Mouse (Mus musculus) C2C12 (cell line): ENCODE data around the gene Npas4. TPM values are rescaled to one million over a fixed set of nuclear protein-coding genes. Genes with fewer than 3 reads are reported as not detected.

Experiments
- H3K27me3 ChIP-seq: one replicate; pipeline ENCODE4 v1.6.1; 2011; ENCODE audit not compliant: control insufficient read depth, insufficient read depth, insufficient read length
- H3K36me3 ChIP-seq: one replicate; pipeline ENCODE4 v1.6.1; 2011; ENCODE audit not compliant: control insufficient read depth, insufficient read depth
- H3K4me3 ChIP-seq: one replicate; pipeline ENCODE4 v1.5.1; 2011; ENCODE audit warnings: mild to moderate bottlenecking, control low read depth; ENCODE audit not compliant: poor library complexity, insufficient read depth, severe bottlenecking
- H3K79me2 ChIP-seq: one replicate; pipeline ENCODE4 v1.6.1; 2011; ENCODE audit not compliant: control insufficient read depth, insufficient read depth
- H3K79me3 ChIP-seq: one replicate; pipeline ENCODE4 v1.6.1; 2011; ENCODE audit warnings: low read depth, control low read depth
- H3ac ChIP-seq: one replicate; pipeline ENCODE3; 2011; ENCODE audit warnings: low read depth; ENCODE audit not compliant: control insufficient read depth, insufficient read length
- CEBPB ChIP-seq: IDR thresholded peaks from one replicate; pipeline ENCODE4 v1.6.1; 2011; ENCODE audit warnings: low read depth, mild to moderate bottlenecking, control low read depth, moderate library complexity
- CTCF ChIP-seq: IDR thresholded peaks from one replicate; pipeline ENCODE4 v1.5.1; 2011; ENCODE audit not compliant: control insufficient read depth, insufficient read depth, insufficient read length
- FOSL1 ChIP-seq: IDR thresholded peaks from one replicate; pipeline ENCODE4 v1.8.0; 2011; ENCODE audit warnings: mild to moderate bottlenecking, low read length; ENCODE audit not compliant: poor library complexity, insufficient read depth, severe bottlenecking
- MAX ChIP-seq: IDR thresholded peaks from one replicate; pipeline ENCODE4 v1.6.1; 2011; ENCODE audit warnings: mild to moderate bottlenecking, control low read depth
- MYOD1 ChIP-seq: IDR thresholded peaks from one replicate; pipeline ENCODE4 v1.6.1; 2011; ENCODE audit warnings: low read depth; ENCODE audit not compliant: control insufficient read depth, insufficient read length
- MYOG ChIP-seq: IDR thresholded peaks from one replicate; pipeline ENCODE4 v1.6.1; 2011; ENCODE audit not compliant: control insufficient read depth, insufficient read length; ENCODE audit errors: extremely low read depth
- USF1 ChIP-seq: IDR thresholded peaks from one replicate; pipeline ENCODE4 v1.6.1; 2011; ENCODE audit warnings: low read depth, mild to moderate bottlenecking, control low read depth, moderate library complexity
- polyA plus RNA-seq: library from polyadenylated mRNA; unstranded; fragments of >200 nt; fragmentation: generic; extraction: Trizol; gene quantifications from one replicate; pipeline ENCODE4 v1.2.1, GENCODE M21; 2012; ENCODE audit warnings: missing spikeins

Gene Npas4
- polyA plus RNA-seq, 1 experiment, result 0.60 TPM

DNA sequence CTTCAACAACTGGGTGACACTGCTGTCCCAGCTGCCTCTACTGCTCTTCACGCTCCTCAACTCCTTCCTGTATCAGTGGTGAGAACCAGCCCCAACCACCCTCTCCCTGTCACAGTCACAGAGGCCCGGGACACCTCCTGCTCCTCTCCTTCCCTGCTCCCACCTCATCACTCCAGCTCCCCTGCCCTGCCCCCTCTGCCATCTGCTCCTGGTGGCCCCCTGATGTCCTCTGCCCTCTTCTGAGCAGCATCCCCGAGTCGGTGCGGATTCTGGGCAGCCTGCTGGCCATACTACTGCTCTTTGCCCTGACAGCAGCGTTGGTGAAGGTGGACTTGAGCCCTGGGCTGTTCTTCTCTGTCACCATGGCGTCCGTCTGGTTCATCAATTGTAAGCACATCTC, 36.0 kb upstream of the Npas4 start:
- Histone ChIP-seq H3K4me3 (no peak overlapping the region), H3K79me3 (peaks cover 9% of the 10 kb centered on the region), H3K79me2 (peaks cover 20% of the 10 kb centered on the region), H3K27me3 (no peaks in the 10 kb centered on the region), H3ac (no peak overlapping the region), H3K36me3 (peaks cover 21% of the 10 kb centered on the region)
- TF ChIP-seq MYOG, result no peak
- TF ChIP-seq CEBPB, result no peak
- TF ChIP-seq CTCF, result no peak
- no peak for TF ChIP-seq MAX
- TF ChIP-seq FOSL1, result no peak
- no peak for TF ChIP-seq MYOD1
- TF ChIP-seq USF1, result no peak

DNA sequence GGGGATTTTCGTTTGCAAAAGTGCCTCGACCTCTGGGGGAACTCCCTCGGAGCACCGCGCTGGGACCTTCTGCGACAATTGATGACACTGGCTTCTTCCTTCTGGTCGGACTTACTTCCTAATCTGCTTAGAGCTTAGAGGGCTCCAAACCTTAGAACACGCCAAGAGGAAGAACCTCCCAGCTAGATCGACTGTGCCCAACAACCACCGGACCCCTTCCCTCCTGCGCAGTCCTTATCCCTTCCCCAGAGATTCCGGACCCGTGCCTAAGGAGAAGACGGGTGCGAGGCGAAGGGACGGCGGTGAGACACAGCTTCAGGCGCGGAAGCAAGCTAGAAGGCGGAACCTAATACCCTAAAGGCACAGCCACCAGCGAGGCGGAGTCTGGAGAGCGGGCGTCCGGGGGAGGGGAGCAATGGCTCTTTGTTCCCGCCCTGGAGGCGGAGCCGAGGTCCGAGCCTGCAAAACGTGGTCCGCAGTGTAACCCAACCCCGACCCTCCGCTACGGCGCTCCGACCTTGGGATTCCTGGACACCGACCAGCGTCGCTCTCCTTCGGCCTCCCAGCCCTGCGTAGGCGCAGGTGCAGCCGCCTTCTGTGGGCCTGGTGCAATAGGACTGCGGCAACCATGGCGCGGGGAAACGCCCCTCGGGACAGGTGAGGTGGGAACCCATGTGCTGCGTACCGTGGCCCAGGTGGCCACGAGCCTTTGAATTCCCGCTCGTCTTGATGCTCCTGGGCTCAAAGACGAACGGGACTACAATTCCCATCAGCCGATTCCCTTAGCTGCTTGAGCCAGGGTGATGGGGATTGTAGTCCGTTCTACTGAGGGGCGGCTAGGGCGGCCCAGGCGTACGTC, 33.7 kb upstream of the Npas4 start, which contains the start of gene Slc29a2:
Slc29a2 (plus strand) TSS at position 240 of the 859 bp plus-strand sequence.
- peaks cover 17% of the 10 kb centered on the region for H3K36me3 ChIP-seq
- peaks cover 9% of the 10 kb centered on the region for H3K79me3 ChIP-seq
- H3K79me2 ChIP-seq, result peaks cover 20% of the 10 kb centered on the region
- TF ChIP-seq MAX (peak; percentile 80), FOSL1 (no peak), MYOD1 (no peak)
- no peaks in the 10 kb centered on the region for H3K27me3 ChIP-seq
- peak within 1 kb of the TSS; percentile 52 for H3K4me3 ChIP-seq
- peak within 1 kb of the TSS; percentile 81 for H3ac ChIP-seq

DNA sequence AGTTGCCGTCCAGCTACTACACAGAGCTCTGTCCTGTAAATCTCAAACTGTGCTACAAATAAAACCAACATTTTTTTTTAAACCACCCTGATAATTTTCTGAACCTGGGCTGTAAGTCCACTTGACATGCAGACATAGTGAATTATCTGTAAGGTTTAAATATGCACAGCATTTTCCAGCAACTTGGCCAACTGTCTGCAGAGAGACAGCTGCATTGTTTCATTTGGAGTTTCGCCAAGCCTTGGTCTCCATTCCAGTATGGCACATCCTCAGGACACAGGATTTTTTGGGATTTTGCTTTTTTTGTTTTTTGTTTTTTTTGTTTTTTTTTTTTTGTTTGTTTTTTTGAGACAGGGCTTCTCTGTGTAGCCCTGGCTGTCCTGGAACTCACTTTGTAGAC, 31.3 kb upstream of the Npas4 start:
- Histone ChIP-seq H3K36me3 (no peaks in the 10 kb centered on the region), H3K27me3 (no peaks in the 10 kb centered on the region), H3K79me2 (peaks cover 20% of the 10 kb centered on the region), H3ac (no peak overlapping the region), H3K79me3 (peaks cover 8% of the 10 kb centered on the region), H3K4me3 (no peak overlapping the region)
- TF ChIP-seq MYOD1 (peak; percentile 59), CEBPB (no peak)

DNA sequence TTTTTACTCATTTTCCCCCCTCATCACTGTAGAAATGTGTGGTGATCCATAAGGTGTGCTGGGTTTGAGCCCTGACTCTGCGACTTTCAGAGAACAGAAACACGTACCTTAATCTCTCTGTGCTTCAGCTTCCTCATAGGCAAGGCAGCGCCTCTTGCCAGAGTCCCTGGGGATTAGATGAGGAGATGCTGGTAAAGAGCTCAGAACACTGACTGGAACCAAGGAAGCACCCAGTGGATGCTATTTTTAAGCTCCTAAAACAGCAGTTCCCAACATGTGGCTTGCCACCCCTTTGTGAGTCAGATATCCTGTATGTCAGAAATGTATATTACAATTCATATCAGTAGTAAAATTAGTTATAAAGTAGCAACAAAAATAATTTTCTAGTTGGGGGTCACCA, 28.1 kb upstream of the Npas4 start:
- H3K27me3 ChIP-seq, result no peaks in the 10 kb centered on the region
- no peak overlapping the region for H3K4me3 ChIP-seq

DNA sequence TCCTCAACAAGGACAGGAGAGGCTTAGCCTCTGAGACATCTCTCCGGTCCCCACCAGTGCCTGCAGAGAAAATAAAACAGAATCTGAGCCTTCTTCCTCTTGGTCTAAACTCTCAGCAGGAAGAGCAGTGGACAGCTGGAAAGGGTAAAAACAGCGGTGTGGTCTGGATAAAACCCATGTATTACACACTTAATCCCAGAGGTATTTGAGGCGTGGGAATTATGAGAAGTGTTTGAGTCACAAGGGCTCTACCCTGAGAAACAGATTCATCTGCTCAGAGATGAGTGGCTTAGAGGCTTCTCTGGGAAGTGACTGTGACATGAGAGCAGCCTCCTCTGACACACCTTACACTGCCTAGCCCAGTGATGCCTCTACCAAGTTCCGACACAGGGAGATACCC, 27.5 kb upstream of the Npas4 start:
- Histone ChIP-seq H3K4me3 (no peak overlapping the region), H3K27me3 (no peaks in the 10 kb centered on the region), H3K79me3 (no peaks in the 10 kb centered on the region), H3K79me2 (no peaks in the 10 kb centered on the region), H3K36me3 (no peaks in the 10 kb centered on the region), H3ac (peak overlapping the region; percentile 28)
- peak; percentile 64 for TF ChIP-seq MAX
- TF ChIP-seq FOSL1, result peak; percentile 79
- no peak for TF ChIP-seq CEBPB
- TF ChIP-seq MYOD1, result peak; percentile 89
- TF ChIP-seq CTCF, result no peak
- no peak for TF ChIP-seq MYOG
- no peak for TF ChIP-seq USF1

More for the DNA sequence above, 28.1 kb upstream of the Npas4 start:
- no peaks in the 10 kb centered on the region for H3K79me3 ChIP-seq
- peak overlapping the region; percentile 40 for H3ac ChIP-seq
- no peak for TF ChIP-seq USF1
- no peak for TF ChIP-seq MAX
- peak; percentile 39 for TF ChIP-seq MYOD1
- TF ChIP-seq MYOG, result no peak
- TF ChIP-seq FOSL1, result peak; percentile 46
- TF ChIP-seq CEBPB, result no peak
- TF ChIP-seq CTCF, result no peak
- no peaks in the 10 kb centered on the region for H3K79me2 ChIP-seq
- no peaks in the 10 kb centered on the region for H3K36me3 ChIP-seq

DNA sequence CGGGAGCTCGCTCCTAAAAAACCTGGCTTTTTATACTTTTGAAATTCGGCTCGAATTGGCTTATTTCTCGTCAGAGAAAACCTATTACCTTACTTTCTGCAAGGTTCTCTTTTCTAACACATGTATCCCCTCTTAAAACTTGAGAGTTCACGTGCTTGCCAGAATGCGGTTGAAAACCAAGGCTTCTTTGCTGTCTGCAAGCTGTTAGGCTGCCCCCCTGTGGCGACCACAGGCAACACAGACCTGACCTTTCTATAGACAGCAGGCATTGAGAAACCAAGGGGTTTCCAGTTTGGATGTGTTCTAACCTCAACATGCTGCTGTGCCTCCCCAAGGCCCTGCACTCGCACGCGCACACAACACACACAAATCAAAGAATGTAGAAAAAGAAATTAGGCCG, 26.7 kb upstream of the Npas4 start:
- H3K27me3 ChIP-seq, result no peaks in the 10 kb centered on the region
- H3K4me3 ChIP-seq, result no peak overlapping the region
- no peaks in the 10 kb centered on the region for H3K79me2 ChIP-seq
- no peaks in the 10 kb centered on the region for H3K36me3 ChIP-seq
- H3K79me3 ChIP-seq, result no peaks in the 10 kb centered on the region
- no peak overlapping the region for H3ac ChIP-seq
- TF ChIP-seq MYOG, result no peak
- no peak for TF ChIP-seq FOSL1
- TF ChIP-seq CEBPB, result peak; percentile 10
- TF ChIP-seq USF1, result peak; percentile 43
- peak; percentile 56 for TF ChIP-seq CTCF
- TF ChIP-seq MAX, result peak; percentile 77
